Mouse (Mus musculus) G1E (cell line): Measurements from ENCODE around the gene Zgpat. TPM values are rescaled to one million over a fixed set of nuclear protein-coding genes. Genes with fewer than 3 reads are reported as not detected.

Experiments used
- ATAC-seq: 2 replicates; pipeline ENCODE4 v1.8.0; 2016; ENCODE audit warnings: mild to moderate bottlenecking; ENCODE audit not compliant: insufficient number of reproducible peaks, poor library complexity, low FRiP score, severe bottlenecking; ENCODE audit errors: extremely low read depth
- DNase-seq: peaks from one replicate; pipeline ENCODE4 v3.0.0; 2012; ENCODE audit warnings: low spot score
- H3K27me3 ChIP-seq: 2 replicates; pipeline ENCODE4 v1.6.1; 2012; ENCODE audit warnings: mild to moderate bottlenecking, low read length, inconsistent platforms; ENCODE audit not compliant: insufficient read depth
- H3K36me3 ChIP-seq: replicated peaks from 2 replicates; pipeline ENCODE3; 2012; ENCODE audit warnings: mild to moderate bottlenecking, inconsistent platforms
- H3K4me1 ChIP-seq: 2 replicates; pipeline ENCODE4 v1.6.1; 2012; ENCODE audit warnings: low read depth, low read length, inconsistent platforms, mixed read lengths; ENCODE audit not compliant: insufficient read depth
- H3K4me3 ChIP-seq: 2 replicates; pipeline ENCODE4 v1.5.1; 2012; ENCODE audit warnings: low read depth, mild to moderate bottlenecking, inconsistent platforms, low read length, moderate library complexity, mixed read lengths
- H3K9me3 ChIP-seq: replicated peaks from 2 replicates; pipeline ENCODE4 v1.6.1; 2012; ENCODE audit warnings: inconsistent platforms
- CTCF ChIP-seq: IDR thresholded peaks from 2 replicates; pipeline ENCODE4 v1.5.1; 2012; ENCODE audit warnings: low read depth, low read length, inconsistent platforms, mixed read lengths
- GATA1 ChIP-seq: IDR thresholded peaks from 2 replicates; pipeline ENCODE4 v1.6.1; 2012; ENCODE audit warnings: borderline replicate concordance, low read length, inconsistent platforms, mixed read lengths
- GATA2 ChIP-seq: IDR thresholded peaks from 2 replicates; pipeline ENCODE4 v1.6.1; 2012; ENCODE audit warnings: low read depth, low read length, inconsistent platforms, borderline replicate concordance
- POLR2AphosphoS5 ChIP-seq: IDR thresholded peaks from 2 replicates; pipeline ENCODE4 v1.6.1; 2012; ENCODE audit warnings: low read depth, low read length, inconsistent platforms; ENCODE audit not compliant: insufficient replicate concordance
- TAL1 ChIP-seq: conservative IDR thresholded peaks from 2 replicates; pipeline ENCODE4 v1.6.1; 2012; ENCODE audit warnings: low read depth, low read length, inconsistent platforms, mixed read lengths
- polyA plus RNA-seq: library from polyadenylated mRNA; stranded (reverse); fragments of >175 nt; gene quantifications from 2 replicates; pipeline ENCODE4 v1.2.3, GENCODE M21; 2012
- total RNA-seq, 2 experiments: library from RNA; stranded (forward) in 1 of 2; stranded (reverse) in 1 of 2; fragments of 200-1000 nt in 1 of 2; fragments of >200 nt in 1 of 2; fragmentation: Nextera tagmentation in 1 of 2; gene quantifications; 2 replicates each; pipeline ENCODE4 v1.2.3; 2014 to 2017

Zgpat gene
- total and polyA plus RNA-seq, 3 experiments = 22.2 to 40.5 (median 28.1) TPM

DNA sequence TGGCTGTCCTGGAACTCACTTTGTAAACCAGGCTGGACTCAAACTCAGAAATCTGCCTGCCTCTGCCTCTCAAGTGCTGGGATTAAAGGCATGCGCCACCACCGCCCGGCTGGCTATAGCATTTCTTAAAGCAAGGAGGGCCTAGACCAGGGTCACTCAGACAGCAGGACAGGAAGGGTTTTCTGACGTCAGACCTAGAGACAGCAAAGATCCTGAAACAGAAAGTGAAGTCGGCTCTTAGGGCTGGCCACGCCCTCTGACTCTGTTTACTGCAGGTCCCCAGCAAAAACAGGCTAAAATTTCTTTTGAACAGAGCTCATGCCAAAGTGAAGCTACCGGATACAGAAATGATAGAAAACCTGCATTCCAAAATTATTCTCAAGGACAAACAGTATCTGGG is 44.9 kb downstream of the Zgpat start:
- Histone ChIP-seq H3K4me1 (peaks cover 18% of the 10 kb centered on the region), H3K9me3 (no peaks in the 10 kb centered on the region), H3K27me3 (peaks cover 2% of the 10 kb centered on the region; the same call in 1 of the 2 replicates), H3K36me3 (no peaks in the 10 kb centered on the region), H3K4me3 (no peak overlapping the region; the same call in 1 of the 2 replicates)
- DNase-seq (peak; percentile 33), ATAC-seq (0 out of 2 replicates have a peak, but pooled peaks have one; percentile 34)
- TF ChIP-seq GATA1 (no peak), POLR2AphosphoS5 (no peak), GATA2 (no peak), CTCF (no peak), TAL1 (no peak)

DNA sequence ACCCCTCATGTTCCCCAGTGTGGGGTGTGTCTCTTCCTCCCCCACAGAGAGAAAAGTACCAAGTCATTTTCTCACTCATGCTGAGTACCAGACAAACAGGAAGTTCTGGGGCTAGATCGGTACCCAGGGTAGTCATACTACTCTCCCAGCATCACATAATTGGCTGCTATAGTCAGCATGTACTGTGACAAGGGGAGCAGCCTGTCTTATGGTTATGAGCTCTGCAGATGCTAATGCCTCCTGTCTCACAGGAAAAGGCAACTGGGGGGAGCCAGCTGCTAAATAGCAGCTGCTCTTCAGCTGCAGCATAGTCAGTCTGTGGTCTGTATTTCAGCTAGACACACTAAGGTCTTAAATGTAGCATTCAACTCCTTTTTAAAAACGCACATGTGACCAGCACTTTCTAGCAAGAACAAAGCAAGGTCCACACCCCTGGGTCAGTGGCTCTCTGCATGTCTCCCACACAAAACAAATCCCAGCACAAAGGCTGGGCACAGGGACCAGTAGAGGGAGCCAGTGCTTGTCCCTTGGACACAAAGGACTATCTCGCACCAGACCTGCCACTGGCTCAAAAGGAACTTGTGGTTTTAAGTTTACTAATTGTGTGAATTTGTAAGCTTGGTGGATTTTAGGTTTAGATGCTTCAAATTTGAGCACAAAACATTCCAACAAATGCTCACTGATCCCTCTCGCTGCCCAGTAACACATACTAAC is 46.2 kb downstream of the Zgpat start:
- peak; percentile 49; the same call in 1 of the 2 replicates for ATAC-seq
- H3K36me3 ChIP-seq = no peaks in the 10 kb centered on the region

DNA sequence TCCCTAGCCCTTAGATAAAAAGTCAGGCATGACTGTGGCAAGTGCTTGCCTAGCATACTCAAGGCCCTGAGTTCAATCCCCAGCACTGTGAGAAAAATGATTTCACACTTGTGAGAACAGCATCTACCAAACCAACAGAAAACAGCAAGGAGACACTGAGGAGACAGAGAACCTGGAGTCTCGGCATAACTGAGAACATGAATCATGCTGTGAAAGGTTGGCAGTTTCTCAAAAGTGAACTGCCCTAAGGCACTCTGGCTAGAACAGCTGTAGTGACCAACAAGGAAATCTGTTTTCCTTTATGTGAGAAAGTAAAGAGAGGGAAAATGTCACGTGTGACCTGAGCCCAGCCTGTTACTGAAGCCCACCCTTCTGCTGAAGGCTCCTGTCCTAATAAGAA is 48.4 kb downstream of the Zgpat start:
- ATAC-seq (no peak), DNase-seq (no peak)
- Histone ChIP-seq H3K27me3 (peaks cover 8% of the 10 kb centered on the region), H3K9me3 (no peaks in the 10 kb centered on the region), H3K36me3 (no peaks in the 10 kb centered on the region), H3K4me1 (peaks cover 18% of the 10 kb centered on the region), H3K4me3 (no peak overlapping the region)
- TF ChIP-seq GATA1 = no peak
- TF ChIP-seq CTCF = no peak

More for the DNA sequence above, 46.2 kb downstream of the Zgpat start:
- peaks cover 5% of the 10 kb centered on the region for H3K27me3 ChIP-seq
- H3K4me3 ChIP-seq = no peak overlapping the region
- H3K9me3 ChIP-seq = no peaks in the 10 kb centered on the region
- DNase-seq = peak; percentile 52
- no peak for TF ChIP-seq POLR2AphosphoS5
- TF ChIP-seq CTCF = peak; percentile 28; the same call in 1 of the 2 replicates
- peaks cover 18% of the 10 kb centered on the region for H3K4me1 ChIP-seq

DNA sequence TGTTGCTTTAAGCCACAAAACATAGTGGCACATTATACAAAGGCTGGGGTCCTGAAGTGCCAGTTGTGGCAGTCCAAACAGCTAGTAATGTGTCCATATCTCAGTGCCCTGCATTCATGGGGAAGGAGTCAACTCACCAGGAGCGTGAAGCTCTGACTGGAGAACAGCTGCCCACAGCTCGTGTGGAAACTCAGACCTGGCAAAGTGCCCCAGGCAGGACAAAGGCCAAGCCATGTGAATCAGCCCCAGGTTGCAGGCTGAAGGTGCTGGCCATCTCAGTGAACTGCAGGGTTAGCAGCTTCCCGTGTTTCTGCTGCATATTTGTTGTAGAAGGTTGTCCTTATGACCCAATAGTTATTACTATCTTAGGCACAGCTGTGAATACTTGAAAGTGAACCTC is 51.2 kb downstream of the Zgpat start:
- H3K27me3 ChIP-seq = peaks cover 28% of the 10 kb centered on the region
- peaks cover 4% of the 10 kb centered on the region for H3K4me1 ChIP-seq
- TF ChIP-seq CTCF (no peak), GATA1 (no peak), POLR2AphosphoS5 (no peak), GATA2 (no peak), TAL1 (no peak)
- no peak for DNase-seq
- ATAC-seq = no peak
- H3K4me3 ChIP-seq = no peak overlapping the region
- no peaks in the 10 kb centered on the region for H3K36me3 ChIP-seq
- no peaks in the 10 kb centered on the region for H3K9me3 ChIP-seq

DNA sequence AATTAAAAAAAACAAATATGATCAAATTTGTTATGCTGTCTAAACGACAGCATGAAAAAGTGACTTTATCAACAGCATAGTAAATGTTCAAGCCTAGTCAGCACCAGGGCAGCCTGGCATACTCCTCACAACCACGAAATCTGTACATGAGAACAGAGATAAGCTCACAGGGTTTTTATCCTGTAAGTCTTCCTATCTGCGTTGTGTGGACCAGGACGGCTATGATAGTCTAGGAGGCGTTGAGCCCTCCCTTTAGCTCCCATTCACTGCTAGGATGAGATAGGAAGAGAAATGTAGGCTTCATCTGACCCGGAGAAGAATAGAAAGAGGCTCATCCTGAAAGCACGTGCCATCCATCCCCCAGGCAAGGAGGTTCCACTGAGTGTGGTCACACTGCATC is 54.6 kb downstream of the Zgpat start:
- Histone ChIP-seq H3K36me3 (no peaks in the 10 kb centered on the region), H3K4me3 (no peak overlapping the region), H3K9me3 (no peaks in the 10 kb centered on the region), H3K27me3 (peaks cover 37% of the 10 kb centered on the region), H3K4me1 (no peaks in the 10 kb centered on the region)
- DNase-seq = no peak
- no peak for ATAC-seq
- TF ChIP-seq CTCF (no peak), GATA2 (no peak), POLR2AphosphoS5 (no peak), GATA1 (no peak), TAL1 (no peak)

DNA sequence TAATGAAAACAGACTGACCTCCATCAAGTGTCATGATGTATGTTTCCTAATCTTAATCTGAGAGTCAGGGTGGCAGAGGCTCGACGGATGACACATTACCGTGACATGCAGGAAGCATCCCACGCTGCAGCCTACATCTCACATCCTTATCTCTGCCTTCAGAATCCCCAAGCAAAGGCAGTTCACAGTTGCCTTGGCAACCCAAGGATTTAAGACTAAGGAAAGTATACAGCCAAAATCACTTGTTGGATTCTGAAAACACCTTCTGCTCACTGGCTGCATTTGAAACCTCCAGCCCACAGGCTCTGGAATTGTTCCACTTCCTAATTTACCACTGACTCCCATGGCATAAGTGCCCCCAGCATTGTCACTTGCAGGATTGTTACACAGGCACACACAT is 55.7 kb downstream of the Zgpat start:
- Histone ChIP-seq H3K36me3 (no peaks in the 10 kb centered on the region), H3K9me3 (no peaks in the 10 kb centered on the region), H3K4me3 (no peak overlapping the region), H3K27me3 (peaks cover 37% of the 10 kb centered on the region), H3K4me1 (no peaks in the 10 kb centered on the region)
- DNase-seq (no peak), ATAC-seq (no peak)
- TF ChIP-seq GATA2 (no peak), TAL1 (no peak), GATA1 (no peak), POLR2AphosphoS5 (no peak)
